Comparison of ENCODE assay signal across 8 mouse cellular contexts in the genomic region with DNA sequence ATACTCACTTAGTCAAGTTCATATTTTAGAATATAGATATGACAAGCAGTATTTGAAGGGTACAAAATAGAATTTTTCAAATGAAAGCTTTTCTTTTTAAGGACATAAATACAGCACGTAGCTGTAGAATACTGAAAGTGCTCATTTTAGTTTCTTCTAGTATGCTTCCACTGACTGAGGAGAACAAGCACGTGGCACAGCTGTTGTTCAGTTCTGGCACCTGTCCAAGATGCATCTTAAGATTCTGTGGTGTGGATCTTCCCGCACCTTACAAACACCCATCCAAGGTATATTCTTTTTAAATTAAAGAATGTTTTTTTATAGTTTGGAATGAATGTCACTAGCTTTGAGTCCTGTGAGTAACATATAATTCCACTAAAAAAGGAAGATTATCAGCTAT. TPM values are rescaled to one million over a fixed set of nuclear protein-coding genes. Genes with fewer than 3 reads are reported as not detected.
DNase-seq lines count a peak whose midpoint lies in the region; ATAC-seq and TF ChIP-seq lines count a peak whose summit lies in the region.

No protein-coding gene starts in this region.

- no peak overlapping the region for H3K27ac ChIP-seq in hindbrain, postnatal 0 days

- ATAC-seq in hindbrain, postnatal 0 days, result no peak
- peak; percentile 42; the same call in 1 of the 2 replicates for ATAC-seq in megakaryocyte-erythroid progenitor cell, adult 5-6 weeks (replicated peaks; ENCODE audit: low FRiP score, low TSS enrichment, poor library complexity, severe bottlenecking)
- ATAC-seq in megakaryocyte progenitor cell, adult 5-6 weeks (replicated peaks; ENCODE audit: poor library complexity), result no peak

- H3K4me1 ChIP-seq in hindbrain, postnatal 0 days (ENCODE audit: insufficient read depth, low read length), result 0 out of 2 replicates have a peak, but pooled peaks cover 5% of the 10 kb centered on the region

- peak overlapping the region; percentile 85; the same call in 1 of the 2 replicates for H3K9ac ChIP-seq in hindbrain, postnatal 0 days (replicated peaks; ENCODE audit: low read length)

- H3K9me3 ChIP-seq in hindbrain, postnatal 0 days (ENCODE audit: low read length), result no peaks in the 10 kb centered on the region

- peak overlapping the region; percentile 96 for H3K4me3 ChIP-seq in hindbrain, postnatal 0 days (ENCODE audit: low read length)

- peak; percentile 12 to 20 for DNase-seq in cerebellum, adult 18-20 months
- no peak for DNase-seq in cerebellum, adult 8-10 months
- peak; percentile 24 for DNase-seq in right cerebral cortex, postnatal 14 days
- no peak for DNase-seq in right cerebral cortex, postnatal 25 days
- peak; percentile 40 for DNase-seq in hindbrain, postnatal 0 days (ENCODE audit: low spot score)
- DNase-seq in ovary, postnatal 36 days (ENCODE audit: low spot score), result no peak

- H3K4me2 ChIP-seq in hindbrain, postnatal 0 days (ENCODE audit: low read depth, low read length), result peak overlapping the region; percentile 87

- WGBS in hindbrain, postnatal 0 days, result 19% methylated on average over 3 of the region's 3 CpGs

- no peaks in the 10 kb centered on the region for H3K27me3 ChIP-seq in hindbrain, postnatal 0 days (ENCODE audit: insufficient read depth, low read length)

- H3K36me3 ChIP-seq in hindbrain, postnatal 0 days (ENCODE audit: insufficient read depth, low read length), result no peaks in the 10 kb centered on the region

- no peak for TF ChIP-seq CTCF in hindbrain, postnatal 0 days (IDR thresholded peaks at IDR 0.05; ENCODE audit: low read depth)

RNA-seq across cellular contexts. Expression of a gene that starts 1.4 kb away (rescaled TPM):
- 16.1 and 19.5 TPM in 2 replicates for total RNA-seq in hindbrain, postnatal 0 days (2014; rRNA removed)
- 27.8 and 28.8 TPM in 2 replicates for polyA plus RNA-seq in hindbrain, postnatal 0 days (2015; fragmentation: Nextera tagmentation; extraction: Ambion mirVana)
- 10.8 and 10.9 TPM in 2 replicates for total RNA-seq in megakaryocyte-erythroid progenitor cell, adult 5-6 weeks (2014; fragmentation: Nextera tagmentation)
- total RNA-seq in megakaryocyte-erythroid progenitor cell, adult 5-6 weeks (2017), result 21.3 and 32.1 TPM in 2 replicates
- 31.0 and 53.1 TPM in 2 replicates for total RNA-seq in megakaryocyte progenitor cell, adult 5-6 weeks (2015)
- total RNA-seq in megakaryocyte progenitor cell, adult 5-6 weeks (2017), result 14.7 and 21.7 TPM in 2 replicates

RNA-seq across cellular contexts. Expression of a gene that starts 1.7 kb away (rescaled TPM):
- total RNA-seq in hindbrain, postnatal 0 days (2014; rRNA removed), result 9.0 and 11.8 TPM in 2 replicates
- 7.8 and 8.5 TPM in 2 replicates for polyA plus RNA-seq in hindbrain, postnatal 0 days (2015; fragmentation: Nextera tagmentation; extraction: Ambion mirVana)
- 46.3 and 48.7 TPM in 2 replicates for total RNA-seq in megakaryocyte-erythroid progenitor cell, adult 5-6 weeks (2014; fragmentation: Nextera tagmentation)
- total RNA-seq in megakaryocyte-erythroid progenitor cell, adult 5-6 weeks (2017), result 48.5 and 66.4 TPM in 2 replicates
- 45.1 and 52.1 TPM in 2 replicates for total RNA-seq in megakaryocyte progenitor cell, adult 5-6 weeks (2015)
- 52.7 and 71.7 TPM in 2 replicates for total RNA-seq in megakaryocyte progenitor cell, adult 5-6 weeks (2017)

RNA-seq across cellular contexts. Expression of a gene that starts 33.7 kb away (rescaled TPM):
- 52.1 and 71.0 TPM in 2 replicates for total RNA-seq in hindbrain, postnatal 0 days (2014; rRNA removed)
- polyA plus RNA-seq in hindbrain, postnatal 0 days (2015; fragmentation: Nextera tagmentation; extraction: Ambion mirVana), result 122 and 124 TPM in 2 replicates
- total RNA-seq in megakaryocyte-erythroid progenitor cell, adult 5-6 weeks (2014; fragmentation: Nextera tagmentation), result 14.9 and 18.4 TPM in 2 replicates
- total RNA-seq in megakaryocyte-erythroid progenitor cell, adult 5-6 weeks (2017), result 46.4 and 53.7 TPM in 2 replicates
- total RNA-seq in megakaryocyte progenitor cell, adult 5-6 weeks (2015), result 21.8 and 26.9 TPM in 2 replicates
- 38.1 and 39.1 TPM in 2 replicates for total RNA-seq in megakaryocyte progenitor cell, adult 5-6 weeks (2017)

Comparison
In these comparisons a context has a peak if more than half of its experiments do, and no peak if none do; other contexts are left out.
1. DNase-seq: peak in cerebellum, adult 18-20 months (2 of 2), right cerebral cortex, postnatal 14 days (single experiment) and hindbrain, postnatal 0 days (single experiment); none in cerebellum, adult 8-10 months (single experiment), right cerebral cortex, postnatal 25 days (single experiment) and ovary, postnatal 36 days (single experiment).